Mouse (Mus musculus): ENCODE data around the gene Ino80. TPM values are rescaled to one million over a fixed set of nuclear protein-coding genes. Genes with fewer than 3 reads are reported as not detected.

Gene Ino80
- total RNA-seq, 2 experiments from 2014 or later, result 10.9 to 11.1 TPM

DNA sequence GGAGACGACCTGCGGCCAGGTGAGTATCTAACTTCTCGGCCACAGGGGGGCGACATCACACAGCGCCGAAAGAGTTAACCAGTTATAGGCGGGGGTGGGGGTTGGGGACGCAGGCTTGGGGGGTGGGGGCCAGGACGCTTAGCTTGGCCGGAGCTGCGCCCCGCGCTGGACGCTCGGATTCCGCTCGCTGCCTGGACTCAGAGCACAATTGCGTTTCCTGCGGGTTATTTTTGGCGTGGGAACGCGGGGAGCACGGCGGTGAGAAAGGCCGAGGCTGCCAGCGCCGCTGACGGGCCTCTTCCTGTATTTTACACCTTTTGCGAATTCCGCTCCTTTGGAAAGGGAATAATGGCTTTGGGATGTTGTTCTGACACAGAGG, 150.4 kb downstream of the Ino80 start:
- no peak for ATAC-seq (replicated peaks; ENCODE audit: low FRiP score, poor library complexity, severe bottlenecking)

DNA sequence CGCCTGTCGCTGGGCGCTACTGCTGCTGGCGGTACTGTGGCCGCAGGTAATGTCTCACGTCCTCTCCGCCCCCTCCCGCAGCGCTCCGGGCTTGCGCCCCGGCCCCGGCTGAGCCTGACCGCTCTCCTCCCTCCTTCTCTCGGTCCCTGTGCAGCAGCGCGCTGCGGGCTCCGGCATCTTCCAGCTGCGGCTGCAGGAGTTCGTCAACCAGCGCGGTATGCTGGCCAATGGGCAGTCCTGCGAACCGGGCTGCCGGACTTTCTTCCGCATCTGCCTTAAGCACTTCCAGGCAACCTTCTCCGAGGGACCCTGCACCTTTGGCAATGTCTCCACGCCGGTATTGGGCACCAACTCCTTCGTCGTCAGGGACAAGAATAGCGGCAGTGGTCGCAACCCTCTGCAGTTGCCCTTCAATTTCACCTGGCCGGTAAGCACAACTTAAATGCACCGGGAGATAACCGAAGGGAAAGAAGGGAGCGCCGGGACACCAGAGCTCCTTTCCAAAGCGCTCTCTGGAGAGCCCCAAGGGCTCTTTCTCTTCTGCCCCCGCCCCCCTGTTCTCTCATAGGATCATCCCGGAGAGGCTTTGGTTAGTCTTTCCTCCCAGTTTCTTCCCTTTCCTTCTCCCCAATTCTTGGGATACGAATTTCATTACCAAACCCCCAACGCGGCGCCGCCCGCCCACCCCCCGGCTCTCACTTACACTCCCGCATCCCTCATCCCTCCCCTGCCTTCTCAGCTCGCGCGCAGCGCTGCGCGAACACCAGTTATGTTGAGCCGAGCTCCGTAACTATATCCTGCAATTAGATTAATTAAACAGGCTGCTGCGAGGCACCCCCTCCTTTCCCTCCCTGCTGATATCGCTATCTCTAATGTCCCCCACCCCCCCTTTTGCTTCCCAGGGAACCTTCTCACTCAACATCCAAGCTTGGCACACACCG, 151.1 kb downstream of the Ino80 start:
- no peak for ATAC-seq (replicated peaks; ENCODE audit: low FRiP score, poor library complexity, severe bottlenecking)

DNA sequence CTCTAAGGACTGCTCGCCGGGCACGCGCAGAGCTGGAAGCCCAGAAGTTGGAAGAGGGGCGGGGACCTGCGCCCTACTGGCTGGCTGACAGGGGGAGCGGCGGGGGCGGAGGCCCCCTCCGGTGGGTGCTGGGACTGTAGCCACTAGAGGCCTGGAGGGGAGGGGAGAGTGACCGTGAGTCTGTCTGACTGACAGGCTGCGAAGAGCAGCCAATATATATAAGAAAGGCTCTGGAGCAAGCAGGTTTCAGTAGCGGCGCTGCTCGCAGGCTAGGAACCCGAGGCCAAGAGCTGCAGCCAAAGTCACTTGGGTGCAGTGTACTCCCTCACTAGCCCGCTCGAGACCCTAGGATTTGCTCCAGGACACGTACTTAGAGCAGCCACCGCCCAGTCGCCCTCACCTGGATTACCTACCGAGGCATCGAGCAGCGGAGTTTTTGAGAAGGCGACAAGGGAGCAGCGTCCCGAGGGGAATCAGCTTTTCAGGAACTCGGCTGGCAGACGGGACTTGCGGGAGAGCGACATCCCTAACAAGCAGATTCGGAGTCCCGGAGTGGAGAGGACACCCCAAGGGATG, 151.8 kb downstream of the Ino80 start, which contains the start of gene Dll4:
Gene Dll4 (plus strand): TSS at position 217 of the 576 bp plus-strand sequence.
- ATAC-seq (replicated peaks; ENCODE audit: low FRiP score, poor library complexity, severe bottlenecking), result no peak

GRCm38 (mm10) chr2:119324576-119325318, 152.7 kb downstream of the Ino80 start:
- no peak for ATAC-seq (replicated peaks; ENCODE audit: low FRiP score, poor library complexity, severe bottlenecking)

DNA sequence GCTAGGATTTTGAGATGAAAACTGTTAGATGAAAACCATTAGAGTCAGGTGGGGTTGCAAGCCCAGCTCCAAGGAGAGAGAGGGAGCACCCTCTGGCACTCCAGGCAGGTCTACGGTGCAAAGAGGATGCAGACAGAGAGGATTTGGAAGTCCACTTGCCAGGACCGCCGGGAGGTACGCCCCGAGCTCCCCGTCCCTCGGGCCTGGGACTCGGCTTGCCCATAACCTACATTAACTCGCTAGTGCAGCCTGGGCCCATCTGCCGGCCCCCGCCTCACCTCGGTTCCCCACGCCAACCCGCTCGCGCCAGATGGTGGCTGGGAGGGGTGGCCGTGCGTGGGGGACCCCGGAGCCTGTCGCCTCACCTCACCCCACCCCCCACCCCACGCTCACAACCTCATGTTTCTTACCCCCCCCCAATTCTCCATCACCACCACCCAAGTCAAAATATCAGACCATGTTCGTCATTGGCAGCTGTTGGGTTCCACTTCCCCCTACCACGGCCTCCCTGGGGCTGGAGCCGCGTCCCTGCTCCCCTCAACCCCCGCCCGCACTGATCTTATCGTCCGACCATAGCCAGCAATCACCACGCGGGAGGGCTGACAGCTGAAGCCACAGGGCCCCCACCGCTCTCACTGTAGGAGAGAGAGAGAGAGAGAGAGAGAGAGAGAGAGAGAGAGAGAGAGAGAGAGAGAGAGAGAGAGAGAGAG, 153.5 kb downstream of the Ino80 start:
- no peak for ATAC-seq (replicated peaks; ENCODE audit: low FRiP score, poor library complexity, severe bottlenecking)

Other genes starting within 250 kb of the Ino80 start
- gene Ppp1r14d, start 247.8 kb downstream of the Ino80 start, total RNA-seq (2015; ENCODE audit: low replicate concordance), result not detected in 2 replicates
- gene Ppp1r14d, start 247.8 kb downstream of the Ino80 start, total RNA-seq (2017; ENCODE audit: low replicate concordance), result not detected in 2 replicates
- gene Spint1, start 240.3 kb downstream of the Ino80 start, total RNA-seq (2015; ENCODE audit: low replicate concordance), result not detected in 2 replicates
- not detected in 2 replicates for gene Spint1, start 240.3 kb downstream of the Ino80 start, total RNA-seq (2017; ENCODE audit: low replicate concordance)
- gene Rhov, start 206.4 kb downstream of the Ino80 start, total RNA-seq (2015; ENCODE audit: low replicate concordance), result not detected in 2 replicates
- not detected in 2 replicates for gene Rhov, start 206.4 kb downstream of the Ino80 start, total RNA-seq (2017; ENCODE audit: low replicate concordance)
- gene Vps18, start 188.9 kb downstream of the Ino80 start, total RNA-seq (2015; ENCODE audit: low replicate concordance), result 1.1 and 2.1 TPM in 2 replicates
- 3.7 and 4.1 TPM in 2 replicates for gene Vps18, start 188.9 kb downstream of the Ino80 start, total RNA-seq (2017; ENCODE audit: low replicate concordance)
- gene Dll4, start 151.9 kb downstream of the Ino80 start, total RNA-seq (2015; ENCODE audit: low replicate concordance), result not detected in 2 replicates
- gene Dll4, start 151.9 kb downstream of the Ino80 start, total RNA-seq (2017; ENCODE audit: low replicate concordance), result not detected in 2 replicates
- 4.3 TPM in 1 of 2 replicates, not detected in the other for gene Chac1, start 126.5 kb downstream of the Ino80 start, total RNA-seq (2015; ENCODE audit: low replicate concordance)
- 0.13 TPM in 1 of 2 replicates, not detected in the other for gene Chac1, start 126.5 kb downstream of the Ino80 start, total RNA-seq (2017; ENCODE audit: low replicate concordance)
- gene Exd1, start 69.9 kb upstream of the Ino80 start, total RNA-seq (2015; ENCODE audit: low replicate concordance), result not detected in 2 replicates
- 0.90 TPM in 1 of 2 replicates, not detected in the other for gene Exd1, start 69.9 kb upstream of the Ino80 start, total RNA-seq (2017; ENCODE audit: low replicate concordance)
- gene Chp1, start 70.0 kb upstream of the Ino80 start, total RNA-seq (2015; ENCODE audit: low replicate concordance), result 76.7 and 89.7 TPM in 2 replicates
- 53.0 and 61.0 TPM in 2 replicates for gene Chp1, start 70.0 kb upstream of the Ino80 start, total RNA-seq (2017; ENCODE audit: low replicate concordance)
- gene Nusap1, start 140.6 kb upstream of the Ino80 start, total RNA-seq (2015; ENCODE audit: low replicate concordance), result 358 and 360 TPM in 2 replicates
- 406 and 409 TPM in 2 replicates for gene Nusap1, start 140.6 kb upstream of the Ino80 start, total RNA-seq (2017; ENCODE audit: low replicate concordance)
- gene Oip5, start 140.8 kb upstream of the Ino80 start, total RNA-seq (2015; ENCODE audit: low replicate concordance), result 68.1 and 71.7 TPM in 2 replicates
- gene Oip5, start 140.8 kb upstream of the Ino80 start, total RNA-seq (2017; ENCODE audit: low replicate concordance), result 32.5 and 94.3 TPM in 2 replicates
- gene Ndufaf1, start 185.1 kb upstream of the Ino80 start, total RNA-seq (2015; ENCODE audit: low replicate concordance), result 8.4 and 9.0 TPM in 2 replicates
- gene Ndufaf1, start 185.1 kb upstream of the Ino80 start, total RNA-seq (2017; ENCODE audit: low replicate concordance), result 5.4 and 6.2 TPM in 2 replicates
- 33.2 and 42.3 TPM in 2 replicates for gene Rtf1, start 197.4 kb upstream of the Ino80 start, total RNA-seq (2015; ENCODE audit: low replicate concordance)
- gene Rtf1, start 197.4 kb upstream of the Ino80 start, total RNA-seq (2017; ENCODE audit: low replicate concordance), result 19.6 and 23.8 TPM in 2 replicates